Mouse (Mus musculus) activated CD4-positive, CD25-positive, alpha-beta regulatory T cell, adult 4 months (primary cell): ENCODE measurements at regions not wholly inside any gene's neighbourhood (a gene's known extent, or its start where the extent isn't known, plus 50 kb on each side); places are given as distances from the start of the nearest gene placed in this dataset.

Experiments used
- ATAC-seq: one replicate; pipeline ENCODE4 v1.8.0; 2017

DNA sequence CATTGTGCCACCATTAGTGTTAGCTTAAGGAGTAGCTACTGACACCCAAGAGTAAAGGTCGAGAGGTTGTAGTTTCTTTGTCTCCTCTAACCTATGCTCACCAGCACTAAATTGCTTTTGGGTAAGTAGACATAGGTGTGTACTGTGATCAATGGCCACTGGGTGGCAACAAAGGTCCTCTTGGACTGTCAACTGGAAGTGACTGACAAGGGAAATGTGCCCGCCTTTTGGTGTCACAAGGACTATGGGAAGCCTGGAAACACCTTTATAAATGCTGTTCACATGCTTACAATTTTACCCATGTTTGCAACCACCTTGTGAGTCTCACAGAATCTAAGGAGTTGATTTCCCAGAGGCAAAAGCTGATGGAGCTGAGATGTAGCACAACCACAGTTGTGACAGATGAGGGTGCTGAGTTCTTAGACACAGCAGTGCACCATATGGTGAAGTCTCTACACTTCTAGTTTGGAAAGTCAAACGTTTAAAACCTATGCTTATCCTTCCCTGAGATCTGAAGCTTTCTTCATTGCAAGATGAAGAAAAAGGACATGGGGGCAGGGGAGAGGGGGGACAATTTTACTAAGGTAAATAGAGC, 303.2 kb upstream of the Camk1g start:
- ATAC-seq: no peak

DNA sequence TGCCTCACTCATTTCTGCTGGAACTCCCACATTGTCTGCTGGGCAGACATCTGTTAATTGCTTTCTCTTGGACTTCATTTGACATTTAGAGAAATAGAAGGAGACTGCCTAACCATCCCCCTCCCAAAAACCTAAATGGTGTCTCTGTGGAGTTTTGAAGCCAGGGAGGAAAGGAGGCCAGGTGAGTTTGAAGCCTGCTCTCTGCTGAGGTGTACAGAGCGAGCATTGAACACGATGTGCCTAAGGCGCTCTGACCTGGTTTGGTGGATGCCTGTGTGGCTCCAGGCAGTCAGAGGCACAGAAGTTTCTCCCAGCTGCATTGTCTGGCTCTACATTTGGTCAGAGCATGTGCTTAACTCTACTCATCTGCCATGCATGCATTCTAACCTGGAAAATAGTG, 302.6 kb upstream of the Camk1g start:
- ATAC-seq: no peak

DNA sequence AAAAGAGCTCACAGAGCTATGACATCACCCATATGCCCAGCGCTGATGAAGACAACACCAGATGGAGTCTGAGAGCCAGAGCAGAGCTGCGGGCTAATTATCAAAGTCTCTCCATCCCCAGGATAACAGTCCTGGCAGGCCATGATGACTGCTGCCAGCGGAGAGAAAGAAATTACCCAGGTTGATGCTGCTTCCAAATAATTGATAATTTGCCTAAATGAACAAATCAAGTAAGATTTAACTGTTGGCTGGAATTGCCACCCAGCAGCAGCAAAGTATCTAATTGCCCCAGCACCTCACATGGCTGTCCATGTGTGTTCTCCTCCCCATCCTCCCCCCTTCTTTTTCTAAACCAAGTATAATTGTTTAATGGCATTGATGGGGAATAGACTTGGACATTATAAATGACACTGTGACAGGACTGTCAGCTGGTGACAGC, 301.7 kb upstream of the Camk1g start:
- no peak for ATAC-seq

DNA sequence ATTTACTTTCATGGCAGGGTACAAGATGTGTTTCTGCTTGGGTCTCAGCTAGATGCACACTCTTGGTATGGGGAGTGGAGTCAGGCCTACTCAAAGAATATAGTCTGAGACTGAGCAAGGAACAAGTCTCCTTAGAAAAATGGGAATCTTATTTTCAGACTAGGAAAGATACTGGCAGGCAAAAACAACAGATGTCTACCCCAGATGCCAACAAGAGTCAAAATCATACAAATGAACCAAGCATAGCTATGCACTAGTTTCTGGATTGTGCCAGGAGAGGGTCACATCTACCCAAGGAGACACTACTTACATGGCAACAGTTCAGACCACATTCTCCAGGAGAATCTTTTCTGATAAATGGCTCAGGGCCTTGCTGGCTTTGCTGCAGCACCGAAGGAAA, 300.9 kb upstream of the Camk1g start:
- ATAC-seq: no peak

DNA sequence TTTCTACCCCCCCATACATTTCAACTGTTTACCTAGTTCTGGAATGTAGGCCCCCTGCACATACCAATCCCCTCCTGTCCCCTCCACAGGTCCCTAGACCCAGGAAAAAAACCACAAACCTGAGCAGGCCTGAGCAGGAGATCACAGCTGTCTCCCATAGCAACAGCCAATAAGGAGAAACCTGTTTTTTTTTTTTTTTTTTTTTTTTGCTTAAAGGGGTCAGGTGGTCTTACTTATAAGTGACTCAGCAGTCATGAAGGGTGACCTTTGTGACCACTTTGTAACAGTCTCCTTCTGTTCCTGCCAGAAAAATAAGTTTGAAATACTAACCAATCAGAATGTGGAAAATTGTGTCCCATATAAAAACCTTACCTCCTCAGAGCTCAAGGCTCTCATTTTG, 299.9 kb upstream of the Camk1g start:
- no peak for ATAC-seq

DNA sequence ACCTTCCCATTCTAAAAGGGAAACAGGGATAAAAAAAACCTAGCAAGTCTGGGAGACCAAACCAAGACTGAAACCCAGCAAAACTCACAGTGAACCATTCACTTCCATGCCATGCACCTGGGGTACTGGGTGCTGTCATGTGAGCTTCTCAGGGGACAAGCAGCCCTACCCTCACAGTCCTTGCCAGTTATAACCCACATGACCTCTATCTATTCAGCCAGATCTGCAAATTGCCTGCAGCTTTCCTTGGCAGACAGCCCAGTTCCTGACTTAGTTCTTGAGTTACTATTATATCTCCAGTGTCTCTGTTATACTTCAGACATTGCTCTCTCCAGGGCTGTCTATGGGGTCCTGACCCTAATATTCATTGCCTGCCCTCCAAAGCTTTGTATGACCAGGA, 298.7 kb upstream of the Camk1g start:
- ATAC-seq: no peak

- ATAC-seq: no peak
These were observed 295.8 kb upstream of the Camk1g start for GRCm38 (mm10) chr1:193665854-193666253.

DNA sequence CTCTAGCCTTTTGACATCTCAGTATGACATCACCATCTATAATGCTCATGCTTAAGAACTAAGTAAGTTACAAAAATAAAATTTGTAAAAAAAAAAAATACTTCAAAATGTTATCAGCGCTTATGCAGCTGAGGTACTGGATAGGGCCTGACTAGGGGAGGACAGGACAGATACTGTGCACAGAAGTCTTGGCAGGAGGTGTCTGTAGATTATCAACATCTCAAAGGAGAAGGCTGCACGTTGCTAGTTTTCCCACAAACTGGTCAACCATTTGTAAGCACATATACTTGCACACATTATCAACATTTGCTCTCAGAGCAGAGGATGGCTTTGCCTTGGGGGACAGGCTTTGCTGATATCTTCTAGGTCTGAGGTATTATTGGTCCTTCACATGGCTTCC, 294.5 kb upstream of the Camk1g start:
- ATAC-seq: no peak

GRCm38 (mm10) chr1:193663587-193663986, 293.5 kb upstream of the Camk1g start:
- ATAC-seq: no peak

DNA sequence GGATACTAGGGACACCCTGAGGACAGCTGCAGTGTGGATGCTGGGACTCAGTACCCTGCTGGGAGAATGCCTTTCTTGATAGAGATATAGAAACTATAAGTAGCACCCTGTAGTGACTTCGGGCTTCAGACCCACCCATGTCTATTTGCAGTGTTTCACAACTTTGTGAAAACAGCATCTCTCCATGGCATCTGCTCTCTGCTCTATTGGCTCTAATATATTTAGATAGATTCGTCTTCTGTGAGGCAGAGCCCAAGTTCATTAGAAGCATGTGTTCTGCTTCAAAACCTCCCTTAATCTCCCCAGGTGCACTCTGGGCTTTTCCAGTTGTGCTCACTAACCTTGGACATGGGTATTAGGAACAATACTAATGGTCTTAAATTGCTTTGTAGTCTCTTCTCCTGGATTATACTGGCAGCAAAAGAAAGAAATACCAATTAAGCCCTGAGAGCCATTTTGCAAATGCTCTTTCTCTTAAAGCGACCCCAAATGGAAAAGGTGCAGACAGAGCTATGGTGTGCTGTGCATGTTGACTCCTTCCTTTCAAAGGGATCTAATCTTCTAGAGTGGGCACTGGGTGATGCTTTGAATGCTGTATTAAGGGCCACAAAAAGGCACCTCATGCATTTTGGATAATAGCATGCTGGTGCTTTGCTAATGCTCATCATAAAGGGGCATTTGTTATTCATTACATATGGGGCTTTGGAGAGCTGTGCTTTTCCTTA, 292.2 kb upstream of the Camk1g start:
- no peak for ATAC-seq

DNA sequence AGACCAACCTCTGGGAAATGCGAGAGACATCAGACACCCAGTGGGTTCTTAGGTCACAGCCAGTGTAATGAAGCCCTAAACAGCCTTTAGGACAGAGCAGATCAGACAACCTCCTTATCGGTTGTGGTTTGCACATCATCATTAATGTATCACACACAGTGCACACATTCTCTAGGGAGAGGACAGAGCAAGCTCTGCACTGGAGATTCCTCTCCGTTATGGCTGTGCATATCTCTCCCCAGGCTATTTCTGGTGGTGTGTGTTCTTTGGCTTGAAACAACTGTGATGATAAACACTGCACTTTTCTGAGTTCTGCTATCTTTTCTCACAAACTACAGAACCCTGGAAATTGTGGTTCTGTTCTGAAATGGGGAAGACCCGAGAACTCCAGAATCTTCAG, 291.3 kb upstream of the Camk1g start:
- ATAC-seq: no peak

- ATAC-seq: no peak
These were observed 285.1 kb upstream of the Camk1g start for GRCm38 (mm10) chr1:193655076-193655677.

DNA sequence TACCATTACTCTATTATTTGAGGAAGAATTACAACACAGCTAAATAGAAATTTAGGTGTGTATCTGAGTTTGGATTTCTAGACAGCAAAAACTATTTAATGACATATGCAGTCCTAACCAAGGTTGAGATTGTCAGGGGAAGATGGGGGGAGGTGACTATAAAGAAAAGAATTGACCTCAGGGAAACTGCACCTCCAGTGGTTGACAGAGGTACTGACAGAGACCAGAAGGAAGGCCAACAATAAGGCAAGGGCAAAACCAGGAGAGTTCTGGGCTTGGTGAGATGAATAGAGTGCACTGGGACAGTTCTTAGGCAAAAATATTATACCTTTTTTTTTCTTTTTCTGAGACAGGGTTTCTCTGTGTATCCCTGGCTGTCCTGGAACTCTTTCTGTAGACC, 280.2 kb upstream of the Camk1g start:
- ATAC-seq: no peak

DNA sequence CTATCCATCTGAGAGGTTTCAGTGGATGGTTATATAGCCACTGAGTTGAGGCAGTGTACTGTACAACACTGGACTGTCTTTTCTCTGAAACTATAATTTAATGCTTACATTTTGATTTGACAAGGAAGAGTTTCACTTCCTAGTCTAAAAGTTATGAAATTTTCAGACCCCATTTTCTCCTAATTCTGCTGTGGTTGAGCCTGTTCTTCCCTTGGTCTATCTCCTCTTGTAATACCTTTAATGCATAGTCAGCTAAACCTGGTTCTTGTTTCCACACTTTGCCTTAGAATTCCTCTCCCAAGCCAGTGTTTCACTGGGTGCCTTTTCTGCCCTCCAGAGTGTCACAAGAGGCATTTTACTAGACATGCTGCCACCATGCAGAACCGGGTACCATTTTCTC, 279.3 kb upstream of the Camk1g start:
- no peak for ATAC-seq

DNA sequence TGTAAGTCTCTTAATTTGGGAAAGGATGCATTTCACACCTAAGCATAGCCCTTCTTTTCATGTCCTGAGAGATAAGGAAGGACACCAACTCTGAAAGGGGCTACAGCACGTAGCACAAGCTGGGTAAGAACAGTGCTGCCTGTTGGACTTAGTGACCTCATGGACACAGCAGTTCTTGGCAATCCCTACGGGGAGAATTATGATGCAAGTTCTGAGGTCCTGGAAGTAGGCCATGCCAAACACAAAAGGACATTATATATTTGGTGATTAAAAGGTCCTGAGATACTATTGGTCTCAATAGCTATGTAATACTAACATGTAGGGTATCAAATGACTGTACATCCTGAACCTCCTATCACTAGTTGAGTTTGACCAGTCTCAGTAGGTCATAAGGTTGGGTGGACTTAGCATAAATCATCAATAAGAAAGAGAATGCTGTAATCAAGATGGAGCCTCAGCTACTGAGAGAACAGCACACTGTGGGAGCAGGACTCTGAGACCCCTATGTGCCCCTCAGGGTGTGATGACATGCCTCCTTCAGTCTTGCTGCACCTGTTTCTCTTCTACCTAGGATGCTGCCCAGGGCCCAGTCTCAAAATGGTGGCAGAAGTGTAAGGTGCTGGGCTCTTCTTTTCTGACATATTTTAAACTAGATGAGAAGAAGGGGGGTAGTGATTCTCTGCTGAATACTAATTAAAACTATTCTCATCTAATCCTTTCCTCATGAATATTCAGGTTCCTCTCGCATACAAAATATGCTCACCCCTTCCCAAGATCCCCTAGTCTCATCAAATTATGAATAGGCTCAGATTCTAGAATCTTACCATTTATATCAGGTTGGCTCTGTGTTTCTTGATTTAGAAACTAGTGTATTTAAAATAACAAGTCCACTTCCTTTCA, 277.5 kb upstream of the Camk1g start:
- no peak for ATAC-seq

DNA sequence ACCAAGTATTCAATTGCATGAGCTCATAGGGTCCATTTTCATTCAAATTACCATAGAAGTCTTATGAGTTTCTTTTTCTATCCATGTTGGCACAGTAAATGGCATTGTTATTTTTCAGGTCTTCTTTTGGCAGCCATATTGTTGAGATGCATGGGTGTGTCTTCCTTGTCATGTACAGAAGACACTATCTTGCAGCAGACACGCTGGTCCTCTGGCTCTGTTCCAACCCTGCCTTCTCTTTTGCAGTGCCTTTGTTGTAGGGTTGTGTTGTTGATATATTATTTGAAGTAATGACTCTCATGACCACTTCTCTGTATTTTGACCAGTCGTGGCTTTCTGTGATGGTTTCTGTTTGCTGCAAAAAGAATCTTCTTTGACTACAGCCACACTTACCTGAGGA, 274.4 kb upstream of the Camk1g start:
- no peak for ATAC-seq

- no peak for ATAC-seq
These were observed 266.4 kb upstream of the Camk1g start for GRCm38 (mm10) chr1:193636451-193636850.

DNA sequence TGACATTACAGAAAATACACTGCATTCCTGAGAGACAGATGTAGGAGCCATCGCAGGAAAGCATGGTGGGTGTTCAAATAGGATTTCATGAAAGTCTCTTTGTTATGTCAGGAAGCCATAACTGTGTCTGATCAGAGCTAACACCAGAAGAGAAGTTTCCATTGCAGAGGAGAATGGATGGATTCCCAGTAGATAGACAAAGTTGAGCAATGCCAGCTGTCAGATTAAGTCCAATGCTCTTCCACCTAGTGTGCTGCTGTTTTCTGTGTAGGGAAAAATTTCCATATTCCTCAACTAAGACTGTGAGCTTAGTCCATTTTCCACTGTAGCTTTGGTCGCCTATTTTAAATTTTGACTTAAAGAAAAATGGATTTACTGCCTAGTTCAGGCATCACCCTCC, 262.0 kb upstream of the Camk1g start:
- ATAC-seq: no peak

GRCm38 (mm10) chr1:193629887-193630286, 259.8 kb upstream of the Camk1g start:
- no peak for ATAC-seq

- no peak for ATAC-seq
These were observed 257.1 kb upstream of the Camk1g start for GRCm38 (mm10) chr1:193626924-193627849.

- no peak for ATAC-seq
These were observed 255.2 kb upstream of the Camk1g start for GRCm38 (mm10) chr1:193625101-193625956.
